Mouse (Mus musculus) frontal cortex, postnatal 25 days (tissue): ENCODE results near the gene Rptor.
"Not testable (repeated sequence)": the region's sequence is repeated elsewhere in the genome, so short reads cannot be mapped to it uniquely, and the experiment has no call there.

ENCODE experiments used
- DNase-seq, 2 experiments: peaks; one replicate each; pipeline ENCODE4 v3.0.0; 2022; ENCODE audit warnings: low spot score in 2 of 2

Rptor gene

DNA sequence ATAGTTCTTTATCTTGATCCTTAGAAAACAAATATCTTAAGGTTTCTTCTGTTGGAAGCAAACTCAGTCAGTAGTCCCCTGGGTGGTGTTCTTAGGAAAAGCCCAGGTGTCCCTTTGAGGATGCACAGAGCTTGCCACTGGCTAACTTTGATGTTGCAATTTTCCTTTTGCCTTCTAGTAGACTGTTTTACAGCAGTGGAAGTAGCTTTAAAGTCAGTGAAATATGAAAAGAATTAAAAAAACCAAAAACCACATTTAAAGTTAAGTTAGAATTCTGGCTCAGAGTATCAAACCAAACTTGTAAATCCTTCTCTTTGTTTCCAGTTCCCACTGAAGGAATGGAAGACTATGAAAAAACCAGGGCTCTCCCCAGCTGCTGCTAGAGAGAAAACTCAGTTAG is 47.8 kb downstream of the Rptor start:
- no peak for DNase-seq

DNA sequence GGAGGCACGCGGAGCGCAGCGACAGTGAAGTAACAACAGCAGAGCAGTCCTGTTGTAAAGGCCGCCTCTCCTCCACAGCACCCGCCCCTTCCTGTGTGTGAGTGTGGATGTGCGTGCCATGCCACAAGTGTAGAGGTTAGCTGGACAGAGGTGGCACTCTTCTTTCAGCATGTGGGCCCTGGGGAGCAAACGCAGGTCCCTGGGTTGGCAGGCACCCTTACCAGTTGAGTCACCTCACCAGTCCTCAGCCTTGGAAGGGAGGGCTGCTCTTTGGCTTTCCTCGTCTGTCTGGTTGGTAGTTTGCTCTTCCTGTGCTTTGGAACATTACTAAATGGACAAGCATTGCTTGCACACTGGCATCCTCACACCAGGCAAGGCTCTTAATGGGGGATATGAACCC is 50.6 kb downstream of the Rptor start:
- DNase-seq, result no peak

DNA sequence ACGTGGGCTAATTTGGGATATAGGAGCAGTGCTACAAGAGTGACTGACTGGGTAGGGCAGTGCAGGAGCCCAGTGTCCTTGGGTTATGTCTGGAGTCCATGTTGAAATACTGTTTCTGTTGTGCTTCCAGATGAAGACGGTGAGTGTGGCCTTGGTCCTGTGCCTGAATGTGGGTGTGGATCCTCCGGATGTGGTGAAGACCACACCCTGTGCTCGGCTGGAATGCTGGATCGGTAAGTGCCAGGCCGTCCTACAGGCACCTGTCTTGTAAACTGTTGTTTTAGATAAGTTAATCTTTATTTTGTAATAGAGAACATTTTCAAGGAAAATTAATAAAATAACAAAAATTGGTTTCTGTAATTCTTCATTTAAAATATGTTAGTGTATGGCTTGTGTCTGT is 54.8 kb downstream of the Rptor start:
- DNase-seq, result no peak

DNA sequence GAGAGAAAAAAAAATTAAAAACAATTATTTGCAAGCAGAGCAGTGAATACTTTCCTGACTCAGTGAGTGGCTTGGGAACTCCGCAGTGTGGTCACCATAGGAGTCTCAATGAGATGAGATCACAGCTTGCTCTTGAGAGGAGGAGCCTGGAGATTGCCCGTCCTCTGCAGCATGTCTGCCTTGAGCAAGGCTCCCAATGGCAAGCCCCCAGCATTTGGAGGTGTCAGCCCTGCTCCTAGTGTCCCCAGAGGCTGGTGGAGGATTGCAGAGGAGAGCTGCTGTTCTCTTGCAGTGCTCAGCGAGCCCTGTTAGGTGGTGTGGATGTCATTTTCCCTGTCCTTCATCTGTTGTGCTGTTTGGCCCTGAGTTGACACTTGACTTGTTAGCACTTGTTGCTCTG is 56.6 kb downstream of the Rptor start:
- no peak for DNase-seq

DNA sequence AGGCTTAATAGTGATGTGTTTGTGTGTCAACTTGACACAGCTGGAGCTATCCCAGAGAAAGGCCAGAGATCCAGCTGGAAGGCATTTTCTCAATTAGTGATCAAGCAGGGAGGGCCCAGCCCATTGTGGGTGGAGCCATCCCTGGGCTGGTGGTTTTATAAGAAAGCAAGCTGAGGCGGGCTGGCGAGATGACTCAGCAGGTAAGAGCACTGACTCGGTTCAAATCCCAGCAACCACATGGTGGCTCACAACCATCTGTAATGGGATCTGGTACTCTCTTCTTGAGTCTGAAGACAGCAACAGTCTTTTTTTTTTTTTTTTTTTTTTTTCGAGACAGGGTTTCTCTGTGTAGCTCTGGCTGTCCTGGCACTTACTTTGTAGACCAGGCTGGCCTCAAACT is 58.8 kb downstream of the Rptor start:
- not testable (repeated sequence) for DNase-seq

DNA sequence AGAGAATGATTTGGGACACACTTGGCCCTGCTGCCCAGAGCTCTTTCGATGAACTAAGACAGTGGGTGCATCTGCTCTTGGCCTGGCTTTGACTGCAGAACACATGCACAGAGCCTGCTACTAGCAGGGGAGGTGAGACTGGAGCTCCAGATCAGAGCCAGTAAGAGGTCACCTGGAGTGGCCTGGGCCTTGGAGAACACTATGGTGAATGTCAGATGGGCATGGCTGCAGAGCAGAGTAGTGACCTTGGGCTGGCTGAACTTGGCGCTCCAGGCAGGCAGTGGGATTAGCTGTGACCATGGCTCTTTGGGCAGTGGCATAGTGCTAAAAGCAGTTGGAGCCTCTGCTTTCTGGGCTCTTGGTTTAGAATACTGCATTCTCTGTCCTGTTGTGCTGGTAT is 61.2 kb downstream of the Rptor start:
- no peak for DNase-seq

DNA sequence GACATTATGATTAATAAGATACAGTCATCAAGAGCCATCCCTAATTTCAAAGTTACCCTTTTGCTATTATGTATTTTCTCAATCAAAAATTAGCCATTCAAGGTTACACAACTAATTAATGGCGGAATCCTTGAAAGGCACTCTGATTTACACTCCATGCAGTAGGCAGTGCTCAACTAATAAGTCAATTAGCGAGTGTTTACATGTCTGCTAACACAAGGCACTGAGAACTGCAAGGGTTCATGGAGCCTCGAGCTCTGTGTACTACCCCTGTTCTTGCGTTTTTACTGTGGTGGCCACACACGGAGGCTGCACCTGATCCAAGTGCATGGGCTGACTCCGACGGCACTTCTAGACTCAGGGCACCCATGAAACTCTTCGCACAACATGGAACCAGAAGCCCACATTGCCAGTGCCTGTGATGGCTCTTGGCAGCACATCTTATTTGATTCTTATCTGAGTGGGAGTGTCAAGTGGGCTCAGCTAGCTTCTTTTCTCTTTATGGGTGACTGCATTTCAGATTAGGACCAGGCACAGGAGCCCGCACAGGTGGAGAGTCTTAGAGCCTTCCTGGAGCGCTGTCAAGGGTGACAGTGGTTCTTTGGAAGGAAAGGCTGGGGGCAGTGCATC is 62.1 kb downstream of the Rptor start:
- DNase-seq, result no peak

DNA sequence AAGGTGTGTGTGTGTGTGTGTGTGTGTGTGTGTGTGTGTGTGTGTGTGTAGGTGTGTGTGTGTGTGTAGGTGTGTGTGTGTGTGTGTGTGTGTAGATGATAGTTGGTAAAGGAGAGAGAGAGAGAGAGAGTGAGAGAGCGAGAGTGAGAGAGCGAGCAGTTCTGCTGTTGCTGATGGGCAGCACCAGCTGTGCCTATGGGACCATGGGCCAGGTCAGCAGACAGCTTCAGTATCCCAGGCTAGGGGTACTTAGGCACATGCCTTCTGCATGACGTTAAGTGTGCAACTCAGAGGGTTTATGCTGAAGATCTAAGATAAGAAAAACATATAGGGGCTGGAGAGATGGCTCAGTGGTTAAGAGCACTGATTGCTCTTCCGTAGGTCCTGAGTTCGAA is 62.6 kb downstream of the Rptor start:
- DNase-seq, result no peak

DNA sequence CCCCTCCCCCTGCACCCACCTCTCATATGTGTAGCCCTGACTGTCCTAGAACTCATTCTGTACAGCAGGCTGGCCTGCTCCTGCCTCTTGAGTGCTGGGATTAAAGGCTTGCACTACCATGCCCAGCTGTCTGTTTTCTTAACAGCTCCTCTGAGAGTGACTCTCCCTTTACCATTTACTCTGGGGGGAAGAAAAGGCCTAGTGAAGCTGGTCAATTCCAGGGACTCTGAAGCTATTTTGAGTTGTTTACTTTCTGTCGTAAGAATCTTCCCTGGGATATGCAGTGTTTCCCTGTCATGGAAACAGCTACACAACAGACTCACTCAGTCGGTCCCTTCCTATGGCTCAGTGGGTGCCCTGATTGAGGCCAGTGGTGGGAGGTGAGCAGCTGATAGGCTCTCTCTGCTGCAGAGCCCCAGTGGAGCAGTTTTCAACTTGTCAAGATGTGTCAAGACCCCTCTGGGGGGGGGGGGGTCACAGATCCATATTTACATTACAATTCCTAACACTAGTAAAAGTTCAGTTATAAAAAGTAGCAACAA is 63.9 kb downstream of the Rptor start:
- no peak for DNase-seq

DNA sequence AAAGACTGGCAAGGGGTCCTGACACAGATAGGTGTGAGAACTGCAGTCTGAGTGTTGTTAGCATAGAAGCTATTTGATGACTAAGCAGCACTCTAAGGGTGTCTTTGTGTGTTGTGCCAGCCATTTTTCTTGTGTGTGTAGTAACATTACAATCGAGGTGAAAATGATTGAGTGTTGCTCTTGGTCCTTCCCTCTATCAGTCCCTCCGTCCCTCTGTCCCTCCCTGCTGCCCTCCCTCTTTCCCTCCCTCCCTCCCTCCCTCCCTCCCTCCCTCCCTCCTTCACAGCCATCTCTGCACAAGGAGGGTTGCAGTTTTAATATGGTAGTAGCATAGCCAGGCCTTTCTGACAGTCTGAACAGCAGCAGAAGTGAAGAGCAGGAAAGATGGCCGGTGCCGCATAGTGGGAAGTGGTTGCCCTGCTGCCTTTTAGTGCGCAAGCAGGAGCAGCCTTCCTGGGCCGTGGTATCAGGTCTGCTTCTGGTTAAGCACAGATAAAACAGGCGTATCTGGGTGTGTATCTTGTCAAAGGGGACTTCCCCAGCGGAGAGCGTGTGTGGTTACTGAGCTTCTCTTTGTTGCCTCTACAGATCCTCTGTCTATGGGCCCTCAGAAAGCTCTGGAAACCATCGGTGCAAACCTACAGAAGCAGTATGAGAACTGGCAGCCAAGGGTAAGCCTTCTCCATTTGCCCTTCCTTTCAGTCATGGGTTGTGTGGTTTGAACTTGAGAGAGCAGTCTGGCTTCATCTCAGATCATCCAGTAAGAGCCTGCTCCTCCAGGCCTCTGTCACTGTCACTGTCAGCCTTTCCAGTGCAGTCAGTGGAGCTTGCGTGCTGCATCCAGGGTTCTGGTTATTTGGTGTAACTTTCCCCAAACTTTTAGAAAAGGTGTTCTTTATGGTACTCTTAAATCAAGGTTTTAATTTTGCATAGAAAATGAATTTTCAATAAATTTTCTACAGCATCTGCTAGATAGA is 68.3 kb downstream of the Rptor start:
- DNase-seq, result no peak

DNA sequence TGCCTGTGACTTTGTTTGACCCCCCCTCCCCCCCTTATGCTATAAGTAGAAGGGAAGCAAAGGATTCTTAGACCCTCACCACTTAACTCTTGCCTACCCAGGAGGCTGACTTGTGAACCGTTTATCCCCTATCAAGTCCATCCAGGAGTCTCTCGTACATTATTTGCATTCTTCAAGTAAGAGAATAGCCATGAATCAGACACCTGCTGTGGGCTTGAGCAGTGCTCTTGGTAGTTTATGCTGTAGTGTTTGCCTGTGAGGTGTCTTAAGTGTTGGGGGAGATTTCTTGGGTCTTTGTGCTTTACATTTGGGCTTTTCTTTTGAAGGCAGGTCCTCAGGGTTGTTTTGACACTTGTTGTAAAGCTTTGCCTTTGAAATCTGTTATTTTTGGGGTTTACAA is 69.3 kb downstream of the Rptor start:
- no peak for DNase-seq

DNA sequence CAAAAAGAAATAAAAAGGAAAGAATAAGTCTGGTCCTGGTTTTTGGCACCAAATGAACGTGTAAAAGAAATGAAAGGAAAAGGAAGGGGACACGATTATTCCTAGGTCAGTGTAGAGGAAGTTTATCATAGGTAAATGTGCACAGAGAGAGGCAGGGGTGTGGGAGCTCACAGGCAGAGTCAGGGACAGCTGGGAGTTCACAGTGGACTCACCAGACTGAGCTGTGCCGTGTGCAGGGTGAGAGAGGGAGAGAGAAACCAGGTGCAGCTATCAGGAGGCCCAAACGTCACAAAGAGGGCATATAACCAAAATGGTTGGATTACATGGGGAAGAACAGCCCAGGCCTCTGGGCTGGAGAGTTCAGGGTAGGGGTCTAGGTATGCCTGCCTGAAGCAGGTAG is 70.1 kb downstream of the Rptor start:
- no peak for DNase-seq

DNA sequence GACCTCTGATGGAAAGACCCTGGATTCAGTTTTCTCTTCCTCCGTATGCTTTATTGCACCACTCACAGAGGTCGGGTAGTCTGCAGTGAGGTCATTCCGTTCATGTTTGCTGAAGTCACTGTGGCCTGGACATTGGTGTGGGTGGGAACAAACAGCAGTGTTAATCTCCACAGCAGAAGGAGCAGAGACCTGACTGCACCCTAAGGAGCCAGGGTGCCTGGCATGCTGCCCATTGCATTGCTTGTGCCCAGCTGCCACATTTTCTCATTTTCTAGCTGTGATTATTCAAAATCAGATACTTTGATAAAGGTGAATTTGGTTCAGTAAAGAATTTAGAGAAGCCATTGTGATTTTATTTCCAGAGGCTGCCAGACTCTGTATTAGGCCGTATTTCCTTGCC is 72.1 kb downstream of the Rptor start:
- no peak for DNase-seq

DNA sequence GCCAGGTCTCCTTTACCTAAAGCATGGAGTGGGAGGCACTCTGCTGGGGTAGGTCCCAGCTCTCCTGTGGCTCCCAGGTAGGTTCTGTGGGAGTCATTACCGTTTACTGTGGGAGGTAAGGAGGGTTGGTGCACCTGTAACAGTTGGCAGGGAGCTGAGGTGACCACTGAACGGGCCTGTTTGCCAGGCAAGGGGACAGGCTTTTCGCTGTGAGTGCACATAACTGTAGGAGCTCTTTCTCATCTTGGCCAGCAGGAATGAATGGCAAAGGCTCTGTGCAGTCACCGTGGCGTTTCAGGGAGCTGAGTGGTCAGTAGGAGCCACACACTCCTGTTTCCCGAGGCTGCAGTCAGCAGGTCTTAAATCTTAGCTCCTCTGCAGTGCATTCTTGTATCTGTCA is 72.8 kb downstream of the Rptor start:
- DNase-seq, result no peak

DNA sequence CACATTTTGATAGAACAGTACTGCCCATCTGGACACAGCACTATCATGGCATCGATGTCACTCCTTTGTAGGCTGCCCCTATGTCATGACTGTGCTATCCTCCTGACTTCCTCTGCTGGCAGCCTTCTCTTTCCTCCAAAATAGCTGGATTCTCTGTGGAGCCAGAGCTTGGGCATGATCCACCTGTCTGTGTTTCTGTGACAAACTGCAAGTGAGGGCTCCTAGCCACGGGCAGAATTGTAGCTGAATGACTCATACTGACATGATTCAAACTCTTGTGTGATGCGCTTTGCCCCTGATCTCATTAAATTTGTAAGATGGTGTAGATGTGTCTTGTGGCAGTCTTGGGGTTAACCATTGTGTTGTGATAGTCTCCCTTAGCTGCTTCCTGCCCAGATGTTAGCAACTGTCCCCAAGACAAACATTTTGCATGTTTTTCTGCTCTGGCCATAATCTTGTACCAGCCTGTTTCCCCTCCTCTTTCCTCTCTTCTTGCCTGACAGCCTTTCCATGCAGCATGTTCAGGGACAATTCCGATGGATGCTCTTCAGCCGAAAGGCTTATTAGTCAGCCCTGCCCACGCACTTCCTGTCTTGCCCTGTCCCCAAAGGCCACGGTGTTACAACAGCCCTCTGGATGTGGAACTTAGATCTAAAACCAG is 74.2 kb downstream of the Rptor start:
- no peak for DNase-seq

DNA sequence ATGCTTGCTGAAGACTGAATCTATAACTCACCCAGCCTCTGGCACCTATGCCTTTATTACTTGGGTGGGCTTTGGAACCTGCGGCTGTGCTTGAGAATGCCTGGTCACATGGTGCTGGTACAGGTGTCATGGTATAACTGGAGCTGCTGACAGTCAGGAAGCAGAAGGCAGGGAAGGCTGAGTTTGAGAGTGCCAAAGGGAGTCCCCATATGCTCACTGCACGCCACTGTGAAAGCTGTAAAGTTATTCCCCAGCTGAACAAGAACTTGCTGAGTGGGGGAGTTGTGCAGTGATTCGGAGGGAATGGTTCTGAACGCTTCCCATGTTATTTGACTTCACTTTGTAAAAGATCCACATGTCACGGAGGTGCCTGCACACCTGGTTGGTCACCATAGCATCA is 75.7 kb downstream of the Rptor start:
- no peak for DNase-seq

DNA sequence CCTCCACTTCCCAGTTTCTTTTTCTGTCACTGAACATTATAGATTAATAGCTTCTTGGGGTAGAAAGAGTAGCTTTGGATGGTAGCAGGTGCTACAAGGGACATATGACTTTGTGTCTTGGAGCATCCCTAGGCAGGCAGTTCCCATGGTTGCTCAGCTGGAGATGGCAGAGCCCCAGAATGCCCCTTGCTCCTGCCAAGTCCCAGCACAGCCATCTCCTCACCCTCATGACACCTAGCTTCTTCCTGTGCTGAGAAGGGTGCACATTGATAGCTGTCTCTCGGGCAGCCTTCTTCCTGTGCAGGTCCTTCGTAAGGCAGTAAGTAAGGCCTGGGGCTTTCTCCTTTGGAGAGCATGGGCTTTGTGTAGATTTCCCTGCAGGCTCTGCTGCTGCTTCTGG is 78.0 kb downstream of the Rptor start:
- DNase-seq, result no peak

DNA sequence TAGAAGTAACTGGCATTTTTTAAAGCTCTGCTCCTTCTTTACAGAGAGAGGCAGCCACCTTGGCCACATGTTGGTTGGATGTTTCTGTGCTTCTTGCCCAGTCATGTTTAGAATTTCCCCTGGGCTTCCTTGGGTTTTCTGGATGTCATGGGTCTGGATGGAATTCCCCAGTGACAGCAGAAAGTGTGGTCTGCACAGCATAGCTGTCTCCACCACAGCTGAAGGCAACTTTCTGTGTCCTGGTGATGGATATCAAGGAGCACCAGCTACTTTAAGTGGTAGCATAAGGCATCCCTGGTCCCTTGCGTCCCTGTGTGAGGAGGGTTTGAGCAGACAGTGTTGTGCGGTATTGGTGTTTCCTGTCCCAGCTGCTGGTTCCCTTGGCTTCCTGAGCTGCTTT is 79.6 kb downstream of the Rptor start:
- no peak for DNase-seq

DNA sequence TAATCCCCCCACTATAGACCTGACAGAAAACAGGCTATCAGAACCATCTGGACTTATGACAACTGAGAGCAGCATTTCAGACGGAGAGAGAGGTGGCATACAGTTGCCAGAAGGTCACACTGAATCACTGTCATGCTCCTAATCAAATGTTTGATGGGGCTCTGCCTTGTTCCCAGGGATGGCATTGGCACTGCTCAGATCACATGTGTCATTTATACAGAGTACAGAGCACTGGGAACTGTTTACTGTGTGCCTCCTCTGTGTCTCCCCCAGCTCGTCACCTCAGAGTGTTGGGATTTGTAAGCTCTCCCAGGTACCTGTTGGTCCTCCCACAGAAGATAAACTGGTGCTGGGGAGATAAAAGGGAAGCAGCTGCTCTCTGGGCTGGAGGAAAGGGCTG is 81.1 kb downstream of the Rptor start:
- no peak for DNase-seq

DNA sequence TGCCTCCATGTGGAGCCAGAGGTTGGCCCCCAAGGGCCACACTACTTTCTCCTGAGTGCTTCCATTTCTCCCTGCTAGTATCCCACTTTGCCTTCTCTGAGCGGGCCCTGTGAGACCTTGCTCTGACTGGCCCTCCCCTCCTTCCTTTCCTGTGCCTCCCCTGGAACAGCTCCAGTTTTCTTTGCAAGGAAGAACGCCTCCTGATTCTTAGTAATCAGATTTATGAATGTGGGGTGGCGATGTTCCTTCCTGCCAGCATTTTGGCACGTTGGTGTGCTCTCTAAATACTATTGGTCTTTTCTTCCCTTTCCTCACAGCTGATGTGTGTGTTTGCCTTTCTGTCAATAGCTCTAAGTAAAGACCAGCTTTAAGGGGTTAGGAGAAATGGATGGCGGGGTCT is 82.8 kb downstream of the Rptor start:
- DNase-seq, result no peak

DNA sequence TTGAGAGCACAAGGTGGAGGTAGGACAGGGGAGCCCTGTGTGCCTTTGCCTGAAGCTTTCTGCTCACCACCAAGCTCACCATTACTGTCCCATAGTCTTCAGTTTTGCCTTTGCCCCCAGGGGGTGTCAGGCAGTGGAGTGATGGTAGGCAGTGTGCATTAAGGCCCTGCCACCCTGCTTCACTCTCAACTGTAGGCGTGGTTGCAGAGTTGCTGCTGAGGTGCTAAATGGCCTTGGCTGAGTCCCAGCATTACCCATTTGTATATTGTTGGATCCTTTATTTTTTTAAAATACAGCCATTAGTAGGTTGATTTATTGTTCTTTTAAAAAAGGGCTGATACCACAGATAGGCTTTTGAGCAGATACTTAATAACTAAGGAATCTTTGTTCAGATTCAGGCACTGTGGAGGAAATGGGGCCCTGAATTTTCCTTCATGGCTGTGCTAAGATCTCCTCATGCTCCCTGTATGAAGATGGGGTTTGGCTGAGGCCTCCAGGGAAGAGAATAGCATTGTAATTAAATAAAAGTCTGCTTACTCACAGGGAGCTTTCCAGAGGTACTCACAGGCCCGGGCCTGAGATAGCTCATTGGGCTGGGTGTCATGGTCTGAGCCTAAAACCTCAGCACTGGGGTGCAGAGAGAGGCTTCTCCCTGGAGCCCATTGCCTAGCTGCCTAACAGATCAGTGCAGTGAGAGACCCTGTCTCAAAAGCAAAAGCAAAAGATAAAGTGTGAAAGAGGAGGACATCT is 83.4 kb downstream of the Rptor start:
- DNase-seq, result no peak

DNA sequence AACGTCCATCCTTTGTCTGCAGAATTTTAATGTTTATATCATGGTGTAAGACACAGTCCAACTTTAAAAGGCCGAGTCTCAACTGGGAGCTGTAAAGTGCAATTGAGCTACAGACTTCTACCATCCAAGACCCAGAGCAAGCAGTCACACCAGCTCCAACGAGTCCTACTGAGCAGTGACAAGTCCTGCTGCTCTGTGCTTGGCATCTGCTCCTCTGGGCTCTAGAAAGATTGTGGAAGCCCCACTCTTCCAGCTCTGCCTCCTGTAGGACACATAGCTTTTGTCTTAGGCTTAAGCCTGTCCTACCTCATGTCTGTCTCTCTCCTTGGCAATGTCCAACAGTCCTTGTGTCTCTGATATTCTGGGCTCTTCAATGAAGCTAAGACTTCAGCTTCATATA is 84.6 kb downstream of the Rptor start:
- DNase-seq, result no peak
